ENCODE assay signal across 22 mouse cellular contexts in the genomic region with DNA sequence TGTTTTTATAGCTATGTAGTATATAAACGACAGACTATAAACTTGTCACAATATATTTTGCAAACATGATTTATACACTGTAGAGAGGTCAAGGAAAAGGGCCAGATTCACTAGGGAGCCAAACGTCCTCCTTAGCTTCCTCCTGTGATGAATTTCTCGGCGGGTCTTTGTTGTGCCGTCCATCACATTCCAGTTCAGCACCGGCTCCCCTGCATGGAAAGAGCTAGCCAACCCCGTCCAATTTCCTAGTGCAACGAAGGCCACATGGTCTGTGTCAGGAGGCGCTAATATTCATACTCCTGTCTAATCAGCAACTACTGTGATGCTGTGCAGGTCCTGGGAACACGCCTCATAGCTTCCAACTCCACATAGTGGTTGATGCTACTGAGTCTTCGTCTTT. TPM values are rescaled to one million over a fixed set of nuclear protein-coding genes. Genes with fewer than 3 reads are reported as not detected.
DNase-seq lines count a peak whose midpoint lies in the region; ATAC-seq and TF ChIP-seq lines count a peak whose summit lies in the region.
"Had no signal": no experiment of that assay in that cellular context is flagged by ENCODE, and none has a peak within 500 bp of the region (broad histone marks: within the 10 kb centered on the region; RNA-seq: fewer than 3 reads in every experiment).

No protein-coding gene starts in this region.

- no peaks in the 10 kb centered on the region for H3K9me3 ChIP-seq in heart, embryonic 16.5 days (replicated peaks; ENCODE audit: control insufficient read depth, low read length)
- no peaks in the 10 kb centered on the region for H3K9me3 ChIP-seq in lung, embryonic 14.5 days (ENCODE audit: low read depth, low read length)
- no peaks in the 10 kb centered on the region for H3K9me3 ChIP-seq in intestine, embryonic 15.5 days
- no peaks in the 10 kb centered on the region for H3K9me3 ChIP-seq in stomach, embryonic 14.5 days (ENCODE audit: control insufficient read depth, low read depth, low read length)
- H3K9me3 ChIP-seq: embryonic facial prominence, embryonic 15.5 days; forebrain, embryonic 12.5 days; neural tube, embryonic 13.5 days had no signal

- H3K4me1 ChIP-seq in heart, embryonic 16.5 days (ENCODE audit: control insufficient read depth, insufficient read depth, low read length), result peaks cover 11% of the 10 kb centered on the region
- H3K4me1 ChIP-seq in lung, embryonic 14.5 days (ENCODE audit: insufficient read depth), result no peaks in the 10 kb centered on the region
- no peaks in the 10 kb centered on the region for H3K4me1 ChIP-seq in intestine, embryonic 15.5 days (replicated peaks)
- no peaks in the 10 kb centered on the region for H3K4me1 ChIP-seq in stomach, embryonic 14.5 days (ENCODE audit: control insufficient read depth, insufficient read depth, low read length)
- H3K4me1 ChIP-seq: embryonic facial prominence, embryonic 15.5 days; forebrain, embryonic 12.5 days; neural tube, embryonic 13.5 days had no signal

- no peaks in the 10 kb centered on the region for H3K36me3 ChIP-seq in heart, embryonic 16.5 days (ENCODE audit: control insufficient read depth, insufficient read depth)
- H3K36me3 ChIP-seq in lung, embryonic 14.5 days (ENCODE audit: insufficient read depth), result no peaks in the 10 kb centered on the region
- no peaks in the 10 kb centered on the region for H3K36me3 ChIP-seq in intestine, embryonic 15.5 days
- H3K36me3 ChIP-seq in stomach, embryonic 14.5 days (ENCODE audit: control insufficient read depth, insufficient read depth, low read length), result no peaks in the 10 kb centered on the region
- H3K36me3 ChIP-seq: embryonic facial prominence, embryonic 15.5 days; forebrain, embryonic 12.5 days; neural tube, embryonic 13.5 days had no signal

- 20% methylated on average over 11 of the region's 11 CpGs for WGBS in heart, embryonic 16.5 days
- 21% methylated on average over 11 of the region's 11 CpGs for WGBS in lung, embryonic 14.5 days
- 23% methylated on average over 11 of the region's 11 CpGs for WGBS in intestine, embryonic 15.5 days
- WGBS in stomach, embryonic 14.5 days, result 19% methylated on average over 11 of the region's 11 CpGs

- H3K4me2 ChIP-seq in heart, embryonic 16.5 days (ENCODE audit: low read depth, low read length), result no peak overlapping the region
- H3K4me2 ChIP-seq in lung, embryonic 14.5 days, result peak overlapping the region; percentile 29; the same call in 1 of the 2 replicates
- no peak overlapping the region for H3K4me2 ChIP-seq in intestine, embryonic 15.5 days (replicated peaks)
- no peak overlapping the region for H3K4me2 ChIP-seq in stomach, embryonic 14.5 days (replicated peaks; ENCODE audit: low read depth, low read length)
- H3K4me2 ChIP-seq: embryonic facial prominence, embryonic 15.5 days; forebrain, embryonic 12.5 days; neural tube, embryonic 13.5 days had no signal

- H3K27me3 ChIP-seq in heart, embryonic 16.5 days (ENCODE audit: control insufficient read depth, insufficient read depth, low read length), result no peaks in the 10 kb centered on the region
- H3K27me3 ChIP-seq in lung, embryonic 14.5 days (ENCODE audit: insufficient read depth, low read length), result no peaks in the 10 kb centered on the region
- no peaks in the 10 kb centered on the region for H3K27me3 ChIP-seq in intestine, embryonic 15.5 days (replicated peaks)
- H3K27me3 ChIP-seq in stomach, embryonic 14.5 days (ENCODE audit: control insufficient read depth, insufficient read depth, low read length), result no peaks in the 10 kb centered on the region
- H3K27me3 ChIP-seq: embryonic facial prominence, embryonic 15.5 days; forebrain, embryonic 12.5 days; neural tube, embryonic 13.5 days had no signal

- ATAC-seq in heart, embryonic 16.5 days (replicated peaks; ENCODE audit: extremely low read depth, insufficient read depth, low FRiP score), result peak; percentile 72; the same call in 1 of the 2 replicates
- ATAC-seq in lung, embryonic 14.5 days (ENCODE audit: insufficient read depth), result peak; percentile 83
- peak; percentile 85 for ATAC-seq in intestine, embryonic 15.5 days
- ATAC-seq in stomach, embryonic 14.5 days (ENCODE audit: insufficient number of reproducible peaks, insufficient read depth, low FRiP score, low read depth), result peak; percentile 90
- ATAC-seq: CD4-positive, CD25-positive, alpha-beta regulatory T cell, adult 4 months; hindbrain, embryonic 16.5 days had no signal

- intact Hi-C loops in heart, postnatal 10 days (cut with DNase I), result no loop called here

- DNase-seq in heart, postnatal 10 days, result no peak
- peak; percentile 70 for DNase-seq in lung, embryonic 14.5 days
- DNase-seq in lung, postnatal 25 days (ENCODE audit: low spot score), result no peak
- DNase-seq in urinary bladder, adult 2 months (ENCODE audit: low spot score), result no peak
- DNase-seq: adrenal gland, adult 2 months; cerebellum, adult 11-12 months; cerebellum, postnatal 36 days; layer of hippocampus, postnatal 36 days; left cerebral cortex, postnatal 4 days; midbrain, embryonic 14.5 days; retina, postnatal 1 day; thymus, postnatal 25 days had no signal

- H3K4me3 ChIP-seq in heart, embryonic 16.5 days (ENCODE audit: low read length), result no peak overlapping the region
- no peak overlapping the region for H3K4me3 ChIP-seq in lung, embryonic 14.5 days (ENCODE audit: low read depth, low read length)
- no peak overlapping the region for H3K4me3 ChIP-seq in intestine, embryonic 15.5 days (replicated peaks)
- H3K4me3 ChIP-seq in stomach, embryonic 14.5 days (ENCODE audit: low read depth, low read length), result no peak overlapping the region
- H3K4me3 ChIP-seq: embryonic facial prominence, embryonic 15.5 days; forebrain, embryonic 12.5 days; neural tube, embryonic 13.5 days had no signal

- H3K27ac ChIP-seq in heart, embryonic 16.5 days (ENCODE audit: low read length), result no peak overlapping the region
- H3K27ac ChIP-seq in lung, embryonic 14.5 days (ENCODE audit: low read depth), result no peak overlapping the region; the same call in 1 of the 2 replicates
- no peak overlapping the region for H3K27ac ChIP-seq in intestine, embryonic 15.5 days
- H3K27ac ChIP-seq in stomach, embryonic 14.5 days (ENCODE audit: low read length), result no peak overlapping the region
- H3K27ac ChIP-seq: embryonic facial prominence, embryonic 15.5 days; forebrain, embryonic 12.5 days; liver, embryonic 14.5 days; macrophage; neural tube, embryonic 13.5 days had no signal

- H3K9ac ChIP-seq in heart, embryonic 16.5 days (ENCODE audit: low read length), result no peak overlapping the region
- no peak overlapping the region for H3K9ac ChIP-seq in lung, embryonic 14.5 days
- no peak overlapping the region for H3K9ac ChIP-seq in intestine, embryonic 15.5 days
- H3K9ac ChIP-seq in stomach, embryonic 14.5 days (replicated peaks; ENCODE audit: low read depth, low read length), result no peak overlapping the region
- H3K9ac ChIP-seq: embryonic facial prominence, embryonic 15.5 days; forebrain, embryonic 12.5 days; liver, embryonic 14.5 days; neural tube, embryonic 13.5 days had no signal

- TF ChIP-seq CTCF in lung, embryonic 14.5 days (IDR thresholded peaks at IDR 0.05; ENCODE audit: low read depth), result no peak

RNA-seq across cellular contexts. Expression of a gene that starts 15.5 kb away (rescaled TPM):
- 69.8 and 73.2 TPM in 2 replicates for polyA plus RNA-seq in heart, embryonic 16.5 days (2015; fragmentation: Nextera tagmentation; extraction: Ambion mirVana)
- 10 to 100 TPM; 34.8 to 36.1 TPM for total RNA-seq in heart, postnatal 10 days (2021)
- polyA plus RNA-seq in lung, embryonic 14.5 days (2014; fragmentation: Nextera tagmentation; extraction: Ambion mirVana), result 54.3 and 58.3 TPM in 2 replicates
- polyA plus RNA-seq in intestine, embryonic 15.5 days (2015; fragmentation: Nextera tagmentation; extraction: Ambion mirVana), result 101 and 124 TPM in 2 replicates
- 62.0 and 63.4 TPM in 2 replicates for polyA plus RNA-seq in stomach, embryonic 14.5 days (2014; fragmentation: Nextera tagmentation; extraction: Ambion mirVana)
- polyA plus RNA-seq in urinary bladder, adult 2 months (2012; rRNA removed), result 63.9 and 64.3 TPM in 2 replicates

RNA-seq across cellular contexts. Expression of a gene that starts 38.5 kb away (rescaled TPM):
- polyA plus RNA-seq in heart, embryonic 16.5 days (2015; fragmentation: Nextera tagmentation; extraction: Ambion mirVana), result 99.3 and 111 TPM in 2 replicates
- total RNA-seq in heart, postnatal 10 days (2021), result 100 to 1,000 TPM; 112 to 114 TPM
- 22.9 and 25.2 TPM in 2 replicates for polyA plus RNA-seq in lung, embryonic 14.5 days (2014; fragmentation: Nextera tagmentation; extraction: Ambion mirVana)
- 32.7 and 33.8 TPM in 2 replicates for polyA plus RNA-seq in intestine, embryonic 15.5 days (2015; fragmentation: Nextera tagmentation; extraction: Ambion mirVana)
- polyA plus RNA-seq in stomach, embryonic 14.5 days (2014; fragmentation: Nextera tagmentation; extraction: Ambion mirVana), result 37.2 and 44.0 TPM in 2 replicates
- polyA plus RNA-seq in urinary bladder, adult 2 months (2012; rRNA removed), result 13.2 and 16.6 TPM in 2 replicates

RNA-seq across cellular contexts. Expression of a gene that starts 40.4 kb away (rescaled TPM):
- 3.9 and 12.8 TPM in 2 replicates for polyA plus RNA-seq in heart, embryonic 16.5 days (2015; fragmentation: Nextera tagmentation; extraction: Ambion mirVana)
- total RNA-seq in heart, postnatal 10 days (2021), result 1 to 10 TPM; 1.7 TPM
- 1.1 and 1.5 TPM in 2 replicates for polyA plus RNA-seq in lung, embryonic 14.5 days (2014; fragmentation: Nextera tagmentation; extraction: Ambion mirVana)
- polyA plus RNA-seq in intestine, embryonic 15.5 days (2015; fragmentation: Nextera tagmentation; extraction: Ambion mirVana), result 0.33 and 0.39 TPM in 2 replicates
- 0.80 and 1.5 TPM in 2 replicates for polyA plus RNA-seq in stomach, embryonic 14.5 days (2014; fragmentation: Nextera tagmentation; extraction: Ambion mirVana)
- polyA plus RNA-seq in urinary bladder, adult 2 months (2012; rRNA removed), result 1.5 and 1.7 TPM in 2 replicates
- total RNA-seq: layer of hippocampus, postnatal 36 days had no signal
